Mouse (Mus musculus) forebrain, postnatal 0 days (tissue): ENCODE data around the gene 2510009E07Rik. TPM values are rescaled to one million over a fixed set of nuclear protein-coding genes. Genes with fewer than 3 reads are reported as not detected.

Experiments
- ATAC-seq: fragments of 200-750 bp; cut with Nextera tagmentation; 2 replicates; pipeline ENCODE4 v1.8.0; 2017; ENCODE audit warnings: mild to moderate bottlenecking, moderate library complexity
- DNase-seq: peaks from one replicate; pipeline ENCODE4 v3.0.0-alpha.2; 2015
- H3K27ac ChIP-seq: fragments of 300-500 bp; sonication (generic); 2 replicates; pipeline ENCODE4 v1.5.1; 2014; ENCODE audit warnings: low read depth, mild to moderate bottlenecking, antibody characterized with exemption, low read length, moderate library complexity, mixed read lengths
- H3K27me3 ChIP-seq: fragments of 300-500 bp; sonication (generic); 2 replicates; pipeline ENCODE4 v1.6.1; 2014; ENCODE audit warnings: mild to moderate bottlenecking, low read length, mixed read lengths; ENCODE audit not compliant: insufficient read depth
- H3K36me3 ChIP-seq: fragments of 300-500 bp; sonication (generic); 2 replicates; pipeline ENCODE4 v1.6.1; 2014; ENCODE audit warnings: mild to moderate bottlenecking, moderate library complexity; ENCODE audit not compliant: insufficient read depth
- H3K4me1 ChIP-seq: fragments of 300-500 bp; sonication (generic); 2 replicates; pipeline ENCODE4 v1.6.1; 2014; ENCODE audit warnings: antibody characterized with exemption; ENCODE audit not compliant: insufficient read depth
- H3K4me2 ChIP-seq: fragments of 300-500 bp; sonication (generic); 2 replicates; pipeline ENCODE4 v1.6.1; 2014; ENCODE audit warnings: low read depth, mild to moderate bottlenecking, moderate library complexity
- H3K4me3 ChIP-seq: fragments of 300-500 bp; sonication (generic); 2 replicates; pipeline ENCODE4 v1.5.1; 2014; ENCODE audit warnings: low read depth, low read length, mixed read lengths
- H3K9ac ChIP-seq: fragments of 300-500 bp; sonication (generic); 2 replicates; pipeline ENCODE4 v1.6.1; 2014; ENCODE audit warnings: mild to moderate bottlenecking
- H3K9me3 ChIP-seq: fragments of 300-500 bp; sonication (generic); 2 replicates; pipeline ENCODE4 v1.6.1; 2016; ENCODE audit warnings: low read length
- CTCF ChIP-seq: sonication (generic); IDR thresholded peaks from 2 replicates; pipeline ENCODE4 v1.5.1; 2016; ENCODE audit warnings: antibody characterized with exemption, control low read depth, low read depth
- WGBS: fragments of 180-500 bp; shearing (Covaris S2); extraction: QIAGEN DNeasy Blood & Tissue Kit; methylation state at CpG from one replicate; pipeline ENCODE4 v1.1.7; 2014; 5-methylcytosine and 5-hydroxymethylcytosine counted together
- polyA plus RNA-seq: library from polyadenylated mRNA; unstranded; fragments of >200 nt; fragmentation: Nextera tagmentation; extraction: Ambion mirVana; gene quantifications from 2 replicates; pipeline ENCODE4 v1.2.1, GENCODE M21; 2015
- total RNA-seq: library from RNA; depleted of rRNA; stranded (reverse); fragments of >200 nt; gene quantifications from 2 replicates; pipeline ENCODE4 v1.2.3, GENCODE M21; 2014

2510009E07Rik gene
- total and polyA plus RNA-seq, 2 experiments from 2014 or later: 37.0 to 40.5 TPM

DNA sequence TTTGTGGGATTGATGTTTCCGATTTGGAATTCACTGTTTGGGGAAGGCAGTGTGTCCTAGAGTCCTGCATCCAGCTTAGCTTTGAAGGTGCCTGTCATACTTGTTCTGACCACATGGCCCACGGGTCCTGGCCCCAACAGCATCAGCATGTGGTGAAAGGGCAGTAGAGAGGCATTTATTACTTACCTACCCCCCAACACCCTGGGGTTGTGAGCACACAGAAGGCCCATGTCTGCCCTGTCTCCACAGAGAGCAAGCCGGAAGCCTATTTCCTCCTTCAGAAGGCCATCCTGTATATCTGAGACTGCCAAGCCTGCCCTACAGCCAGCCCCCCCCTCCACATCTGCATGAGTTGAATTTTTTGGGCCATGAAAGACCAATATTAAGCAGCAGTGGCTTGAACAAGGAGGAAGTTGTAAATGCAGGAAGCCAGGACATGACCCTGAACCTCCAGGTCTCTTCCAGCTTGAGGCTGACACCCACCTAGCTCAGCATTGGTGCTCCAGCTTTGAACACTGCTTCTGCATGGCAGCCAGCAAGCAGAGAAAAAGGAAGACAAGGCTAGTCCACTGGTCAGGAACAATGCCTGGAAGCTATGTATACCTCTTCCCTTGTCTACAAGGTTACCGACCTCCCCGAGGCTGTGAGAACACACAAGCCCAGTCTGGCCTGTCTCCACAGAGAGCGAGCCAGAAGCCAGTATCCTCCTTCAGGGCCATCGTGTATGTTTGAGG, 53.5 kb downstream of the 2510009E07Rik start:
- no peaks in the 10 kb centered on the region for H3K4me1 ChIP-seq
- TF ChIP-seq CTCF: no peak
- H3K4me2 ChIP-seq: no peak overlapping the region
- 87% methylated on average over 7 of the region's 7 CpGs for WGBS
- no peak overlapping the region for H3K9ac ChIP-seq
- no peak overlapping the region for H3K4me3 ChIP-seq
- ATAC-seq (no peak), DNase-seq (no peak)
- H3K36me3 ChIP-seq: peaks cover 20% of the 10 kb centered on the region
- no peak overlapping the region for H3K27ac ChIP-seq
- H3K9me3 ChIP-seq: no peaks in the 10 kb centered on the region
- no peaks in the 10 kb centered on the region for H3K27me3 ChIP-seq

DNA sequence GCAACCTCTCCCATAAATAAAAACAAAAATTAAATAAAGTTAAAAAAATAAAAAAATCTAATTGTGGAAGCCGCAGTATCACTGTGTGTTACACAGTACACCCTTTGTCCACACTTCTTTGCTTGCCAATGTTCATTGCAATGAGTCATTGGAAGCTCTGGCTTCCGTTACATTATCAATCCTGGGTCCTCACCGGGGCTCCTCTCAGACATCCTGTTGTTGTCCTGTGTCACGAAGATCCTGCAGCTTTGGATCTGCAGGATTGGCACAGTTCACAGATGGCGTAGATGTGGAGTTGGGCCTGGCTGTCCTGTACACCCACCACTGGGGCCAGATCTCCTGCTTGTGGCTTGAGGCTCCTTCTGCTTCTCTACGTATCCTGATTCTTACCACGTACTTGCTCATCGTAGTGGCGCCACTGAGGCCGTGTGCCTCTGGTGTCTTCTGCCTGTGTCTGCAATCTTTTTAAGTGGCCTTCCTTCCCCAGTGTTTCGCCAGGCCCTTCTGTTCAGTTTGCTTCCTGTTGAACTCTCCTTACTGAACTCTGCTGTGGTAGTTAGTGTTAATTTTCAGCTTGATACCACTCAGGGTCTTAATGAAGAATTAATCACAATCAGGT, 57.2 kb downstream of the 2510009E07Rik start:
- Histone ChIP-seq H3K4me2 (no peak overlapping the region), H3K9me3 (no peaks in the 10 kb centered on the region), H3K27ac (no peak overlapping the region), H3K4me3 (no peak overlapping the region), H3K4me1 (no peaks in the 10 kb centered on the region), H3K27me3 (no peaks in the 10 kb centered on the region), H3K36me3 (peaks cover 9% of the 10 kb centered on the region; the same call in 1 of the 2 replicates), H3K9ac (no peak overlapping the region)
- no peak for DNase-seq
- no peak for TF ChIP-seq CTCF
- 83% methylated on average over 11 of the region's 11 CpGs for WGBS
- ATAC-seq: no peak

DNA sequence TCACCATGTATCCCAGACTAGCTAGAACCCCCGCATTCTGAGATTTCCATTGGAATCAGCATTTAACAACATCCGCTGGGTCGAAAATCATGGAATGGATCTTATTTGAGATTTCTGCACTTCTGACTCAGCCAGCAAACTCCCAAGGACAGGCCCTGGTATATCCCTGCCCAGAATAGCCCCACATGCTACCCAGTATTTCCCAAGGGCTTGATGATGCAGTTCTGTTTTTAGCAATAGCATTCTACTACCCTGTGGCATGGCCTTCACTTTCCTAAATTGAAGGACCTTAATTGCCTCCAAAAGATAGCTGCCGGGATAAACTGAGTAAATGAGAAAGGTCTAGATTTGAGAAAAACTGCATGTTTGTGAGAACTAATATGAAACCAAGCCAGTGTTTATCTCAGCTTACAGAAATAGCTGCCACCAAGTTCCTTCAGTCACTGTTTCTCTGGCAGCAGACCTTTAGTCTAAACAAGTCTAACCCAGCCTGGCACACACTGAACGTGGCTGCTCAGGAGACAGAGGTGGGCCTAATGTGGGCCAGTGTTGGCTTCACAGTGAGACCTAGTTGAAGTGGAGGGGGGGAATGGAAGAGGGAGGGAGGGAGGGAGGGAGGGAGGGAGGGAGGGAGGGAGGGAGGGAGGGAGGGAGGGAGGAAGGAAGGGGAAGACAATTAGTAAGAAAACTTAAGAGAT, 58.2 kb downstream of the 2510009E07Rik start:
- H3K4me2 ChIP-seq: no peak overlapping the region
- no peak overlapping the region for H3K27ac ChIP-seq
- H3K27me3 ChIP-seq: no peaks in the 10 kb centered on the region
- WGBS: 78% methylated on average over 5 of the region's 5 CpGs
- no peak for DNase-seq
- no peaks in the 10 kb centered on the region for H3K36me3 ChIP-seq
- H3K4me3 ChIP-seq: no peak overlapping the region
- TF ChIP-seq CTCF: no peak
- H3K9ac ChIP-seq: no peak overlapping the region
- no peak for ATAC-seq
- no peaks in the 10 kb centered on the region for H3K9me3 ChIP-seq
- no peaks in the 10 kb centered on the region for H3K4me1 ChIP-seq

DNA sequence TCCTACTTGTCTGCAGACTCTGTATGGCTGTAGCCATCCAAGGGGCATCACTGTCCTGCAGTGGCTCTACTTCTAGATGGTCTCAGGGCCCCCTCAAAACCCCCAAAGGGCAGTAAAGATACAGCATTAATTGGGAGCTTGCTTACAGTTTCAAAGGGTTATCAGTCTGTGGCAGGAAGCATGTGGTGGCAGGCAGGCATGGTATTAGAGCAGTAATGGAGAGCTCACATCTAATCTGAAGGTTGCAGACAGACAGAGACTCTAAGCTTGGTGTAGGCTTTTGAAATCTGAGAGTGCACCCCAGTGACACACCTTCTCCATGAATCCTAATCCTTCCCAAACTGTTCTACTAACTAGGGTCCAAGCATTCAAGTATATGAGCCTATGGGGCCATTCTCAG, 60.0 kb downstream of the 2510009E07Rik start:
- Histone ChIP-seq H3K36me3 (no peaks in the 10 kb centered on the region), H3K4me2 (no peak overlapping the region), H3K4me3 (no peak overlapping the region), H3K27me3 (no peaks in the 10 kb centered on the region), H3K9me3 (no peaks in the 10 kb centered on the region), H3K27ac (no peak overlapping the region), H3K9ac (no peak overlapping the region), H3K4me1 (no peaks in the 10 kb centered on the region)
- DNase-seq (no peak), ATAC-seq (no peak)
- no peak for TF ChIP-seq CTCF

DNA sequence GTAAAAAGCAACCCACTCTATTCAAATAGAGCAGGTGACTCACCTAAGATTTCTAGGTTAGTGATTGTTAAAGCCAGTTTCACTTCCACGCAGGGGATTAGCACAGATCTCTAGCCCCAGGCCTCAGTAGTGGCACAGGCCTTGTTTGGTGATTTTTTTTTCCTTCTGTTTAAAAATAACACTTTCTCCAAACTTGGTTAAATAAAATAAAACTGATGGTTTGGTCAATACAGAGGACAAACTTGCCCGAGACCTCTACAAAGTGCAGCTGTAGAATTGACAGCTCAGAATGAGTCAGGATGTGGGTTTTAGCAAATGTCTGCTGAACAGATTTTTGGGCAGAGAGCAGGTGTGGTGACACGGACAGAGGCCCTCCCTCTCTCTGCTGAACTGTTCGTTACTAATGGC, 62.6 kb downstream of the 2510009E07Rik start:
- DNase-seq (no peak), ATAC-seq (no peak)
- no peak overlapping the region for H3K4me2 ChIP-seq
- no peaks in the 10 kb centered on the region for H3K4me1 ChIP-seq
- no peaks in the 10 kb centered on the region for H3K9me3 ChIP-seq
- no peak overlapping the region for H3K4me3 ChIP-seq
- H3K27me3 ChIP-seq: no peaks in the 10 kb centered on the region
- no peak overlapping the region for H3K27ac ChIP-seq
- H3K36me3 ChIP-seq: no peaks in the 10 kb centered on the region
- 84% methylated on average over 4 of the region's 4 CpGs for WGBS
- TF ChIP-seq CTCF: no peak
- H3K9ac ChIP-seq: no peak overlapping the region

DNA sequence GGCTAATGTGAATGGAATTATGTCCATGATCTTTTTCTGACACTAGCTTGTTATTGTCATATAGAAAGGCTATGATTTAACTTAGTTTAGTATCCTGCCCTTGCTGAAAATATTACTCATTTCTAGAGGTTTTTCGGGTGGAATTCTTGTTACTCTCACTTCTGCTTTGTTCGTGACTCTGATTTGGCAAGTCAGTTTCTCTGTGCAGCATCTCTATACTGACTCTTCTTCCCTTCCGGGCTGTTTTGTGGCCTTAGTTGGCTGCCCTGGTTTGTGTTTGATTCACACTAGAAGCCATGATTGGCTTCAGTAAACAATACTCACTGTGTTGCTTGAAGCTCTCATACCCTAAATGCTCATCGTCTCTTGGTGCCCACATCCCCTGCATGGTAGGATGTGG, 63.9 kb downstream of the 2510009E07Rik start:
- H3K4me1 ChIP-seq: no peaks in the 10 kb centered on the region
- H3K27ac ChIP-seq: no peak overlapping the region
- no peaks in the 10 kb centered on the region for H3K36me3 ChIP-seq
- no peak for TF ChIP-seq CTCF
- no peaks in the 10 kb centered on the region for H3K9me3 ChIP-seq
- ATAC-seq (no peak), DNase-seq (no peak)
- no peak overlapping the region for H3K4me3 ChIP-seq
- H3K27me3 ChIP-seq: no peaks in the 10 kb centered on the region
- no peak overlapping the region for H3K4me2 ChIP-seq
- 93% methylated on average over 4 of the region's 4 CpGs for WGBS
- H3K9ac ChIP-seq: no peak overlapping the region

DNA sequence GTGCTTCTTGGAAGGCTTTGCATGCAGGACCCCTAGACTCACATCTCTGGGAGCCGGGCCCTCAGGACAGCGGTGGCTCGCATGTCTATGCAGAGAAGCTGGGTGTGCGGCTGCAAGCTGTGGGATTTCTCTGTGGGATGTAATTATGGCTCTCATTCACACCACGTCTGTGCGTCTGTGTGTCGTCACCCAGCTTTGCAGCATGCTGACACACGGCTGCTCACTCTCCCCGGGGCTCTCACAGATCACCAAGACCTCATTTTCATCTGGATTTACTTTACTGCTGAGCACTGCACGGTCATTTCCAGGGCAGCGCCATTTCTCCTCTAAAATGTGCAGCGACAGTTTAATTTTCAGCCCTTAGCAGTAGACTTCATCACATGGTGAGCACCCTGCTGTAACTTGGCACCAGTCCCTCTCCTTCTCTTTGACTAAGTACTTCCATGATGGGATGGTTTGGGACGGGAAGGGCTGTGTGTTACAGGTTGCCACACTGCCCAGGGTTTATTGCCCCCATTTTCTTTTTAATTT, 66.3 kb downstream of the 2510009E07Rik start:
- no peak for TF ChIP-seq CTCF
- no peaks in the 10 kb centered on the region for H3K9me3 ChIP-seq
- H3K27me3 ChIP-seq: no peaks in the 10 kb centered on the region
- H3K9ac ChIP-seq: no peak overlapping the region
- DNase-seq (peak; percentile 36), ATAC-seq (peak; percentile 72)
- WGBS: 44% methylated on average over 13 of the region's 13 CpGs
- H3K4me1 ChIP-seq: no peaks in the 10 kb centered on the region
- H3K27ac ChIP-seq: no peak overlapping the region
- no peak overlapping the region for H3K4me3 ChIP-seq
- no peak overlapping the region for H3K4me2 ChIP-seq
- H3K36me3 ChIP-seq: no peaks in the 10 kb centered on the region
